27 mouse cellular contexts compared by ENCODE assay signal in genomic region chr7:114754626-114755025, GRCm38 (mm10). TPM values are rescaled to one million over a fixed set of nuclear protein-coding genes. Genes with fewer than 3 reads are reported as not detected.
"Had no signal": no experiment of that assay in that cellular context is flagged by ENCODE, and none has a peak within 500 bp of the region (broad histone marks: within the 10 kb centered on the region; RNA-seq: fewer than 3 reads in every experiment).

No protein-coding gene starts in this region.

- DNase-seq: layer of hippocampus, postnatal 36 days; lung, adult 18-20 months; lung, postnatal 10 days; lung, postnatal 36 days; retina, postnatal 1 day; right cerebral cortex, postnatal 25 days; spleen, adult 18-20 months; thymus, adult 18-20 months; thymus, postnatal 36 days had no signal

- H3K4me1 ChIP-seq: liver, embryonic 15.5 days; lung, embryonic 15.5 days; megakaryocyte, embryonic 14.5 days; stomach, embryonic 15.5 days had no signal

- H3K9ac ChIP-seq: liver, embryonic 15.5 days; lung, embryonic 15.5 days; midbrain, embryonic 13.5 days; neural tube, embryonic 13.5 days; stomach, embryonic 15.5 days had no signal

- H3K4me2 ChIP-seq: liver, embryonic 11.5 days; liver, embryonic 15.5 days; lung, embryonic 15.5 days; midbrain, embryonic 13.5 days; neural tube, embryonic 13.5 days; stomach, embryonic 15.5 days had no signal

- H3K36me3 ChIP-seq: liver, embryonic 15.5 days; lung, embryonic 15.5 days; midbrain, embryonic 10.5 days; midbrain, embryonic 13.5 days; neural tube, embryonic 13.5 days; stomach, embryonic 15.5 days had no signal

- H3K27me3 ChIP-seq: liver, embryonic 15.5 days; lung, embryonic 15.5 days; midbrain, embryonic 13.5 days; neural tube, embryonic 13.5 days; stomach, embryonic 15.5 days had no signal

- H3K27ac ChIP-seq: left cerebral cortex, adult 2 months; liver, embryonic 15.5 days; lung, embryonic 15.5 days; midbrain, embryonic 10.5 days; midbrain, embryonic 13.5 days; neural tube, embryonic 13.5 days; stomach, embryonic 15.5 days had no signal

- H3K4me3 ChIP-seq: left cerebral cortex, adult 2 months; liver, embryonic 15.5 days; lung, embryonic 15.5 days; megakaryocyte, embryonic 14.5 days; midbrain, embryonic 10.5 days; midbrain, embryonic 13.5 days; myocyte; neural tube, embryonic 13.5 days; stomach, embryonic 15.5 days had no signal

- ATAC-seq: intestine, postnatal 0 days; midbrain, embryonic 13.5 days; midbrain, embryonic 16.5 days had no signal

- H3K9me3 ChIP-seq: liver, embryonic 15.5 days; lung, embryonic 15.5 days; megakaryocyte, embryonic 14.5 days; midbrain, embryonic 10.5 days; midbrain, embryonic 13.5 days; neural tube, embryonic 13.5 days; stomach, embryonic 15.5 days had no signal

RNA-seq across cellular contexts. Expression of gene Insc, which starts 11.1 kb away (rescaled TPM):
- total RNA-seq: monocyte, adult 5-6 weeks; neutrophil, adult 5-6 weeks had no signal

RNA-seq across cellular contexts. Expression of gene Calcb, which starts 36.2 kb away (rescaled TPM):
- total RNA-seq: layer of hippocampus, postnatal 36 days; left cerebral cortex, adult 2 months; left cerebral cortex, postnatal 10 days; left cerebral cortex, postnatal 36 days; monocyte, adult 5-6 weeks; neutrophil, adult 5-6 weeks had no signal
- polyA plus RNA-seq: limb, embryonic 11.5 days; liver, embryonic 11.5 days; liver, embryonic 15.5 days; midbrain, embryonic 10.5 days; testis, adult 2 months had no signal
